Mouse (Mus musculus): ENCODE data around the gene AC170998.1. TPM values are rescaled to one million over a fixed set of nuclear protein-coding genes. Genes with fewer than 3 reads are reported as not detected.

AC170998.1 gene
- polyA plus RNA-seq, 1 experiment from 2014 or later, result 4.3 TPM

- Histone ChIP-seq H3K36me3 (0 out of 2 replicates have a peak, but pooled peaks cover 6% of the 10 kb centered on the region), H3K27ac (no peak overlapping the region), H3K4me2 (no peak overlapping the region), H3K27me3 (peaks cover 7% of the 10 kb centered on the region), H3K4me1 (replicated peaks) (peaks cover 48% of the 10 kb centered on the region), H3K9me3 (no peaks in the 10 kb centered on the region), H3K9ac (replicated peaks) (no peak overlapping the region), H3K4me3 (replicated peaks) (no peak overlapping the region)
- WGBS, result 73% methylated on average over 2 of the region's 2 CpGs
- no peak for ATAC-seq (ENCODE audit: insufficient number of reproducible peaks, insufficient read depth, low FRiP score, low TSS enrichment, low read depth)
These were observed 31.8 kb upstream of the AC170998.1 start for GRCm38 (mm10) chr17:28694078-28694477.

GRCm38 (mm10) chr17:28694832-28695231 lies 31.1 kb upstream of the AC170998.1 start:
- Histone ChIP-seq H3K27me3 (no peaks in the 10 kb centered on the region), H3K4me1 (replicated peaks) (peaks cover 42% of the 10 kb centered on the region), H3K4me2 (no peak overlapping the region), H3K9me3 (no peaks in the 10 kb centered on the region), H3K9ac (replicated peaks) (no peak overlapping the region), H3K4me3 (replicated peaks) (no peak overlapping the region), H3K27ac (no peak overlapping the region), H3K36me3 (0 out of 2 replicates have a peak, but pooled peaks cover 6% of the 10 kb centered on the region)
- no peak for ATAC-seq (ENCODE audit: insufficient number of reproducible peaks, insufficient read depth, low FRiP score, low TSS enrichment, low read depth)
- 63% methylated on average over 4 of the region's 4 CpGs for WGBS

GRCm38 (mm10) chr17:28696641-28697040 lies 29.2 kb upstream of the AC170998.1 start:
- H3K4me3 ChIP-seq (replicated peaks), result no peak overlapping the region
- WGBS, result 27% methylated on average over 2 of the region's 2 CpGs
- no peak overlapping the region for H3K4me2 ChIP-seq
- no peaks in the 10 kb centered on the region for H3K27me3 ChIP-seq
- no peaks in the 10 kb centered on the region for H3K9me3 ChIP-seq
- no peak for ATAC-seq (ENCODE audit: insufficient number of reproducible peaks, insufficient read depth, low FRiP score, low TSS enrichment, low read depth)
- H3K9ac ChIP-seq (replicated peaks), result no peak overlapping the region
- peaks cover 7% of the 10 kb centered on the region; the same call in 1 of the 2 replicates for H3K36me3 ChIP-seq
- H3K27ac ChIP-seq, result no peak overlapping the region
- H3K4me1 ChIP-seq (replicated peaks), result peaks cover 38% of the 10 kb centered on the region

GRCm38 (mm10) chr17:28697290-28698195 lies 28.3 kb upstream of the AC170998.1 start:
- Histone ChIP-seq H3K27me3 (no peaks in the 10 kb centered on the region), H3K4me2 (no peak overlapping the region), H3K4me3 (replicated peaks) (no peak overlapping the region), H3K36me3 (peaks cover 10% of the 10 kb centered on the region; the same call in 1 of the 2 replicates), H3K9me3 (no peaks in the 10 kb centered on the region), H3K27ac (no peak overlapping the region), H3K9ac (replicated peaks) (no peak overlapping the region), H3K4me1 (replicated peaks) (peaks cover 38% of the 10 kb centered on the region)
- ATAC-seq (ENCODE audit: insufficient number of reproducible peaks, insufficient read depth, low FRiP score, low TSS enrichment, low read depth), result no peak
- WGBS, result 79% methylated on average over 13 of the region's 13 CpGs

- Histone ChIP-seq H3K4me3 (replicated peaks) (no peak overlapping the region), H3K4me2 (no peak overlapping the region), H3K4me1 (replicated peaks) (peaks cover 32% of the 10 kb centered on the region), H3K36me3 (peaks cover 10% of the 10 kb centered on the region; the same call in 1 of the 2 replicates), H3K9me3 (no peaks in the 10 kb centered on the region), H3K27ac (no peak overlapping the region), H3K9ac (replicated peaks) (no peak overlapping the region), H3K27me3 (no peaks in the 10 kb centered on the region)
- no peak for ATAC-seq (ENCODE audit: insufficient number of reproducible peaks, insufficient read depth, low FRiP score, low TSS enrichment, low read depth)
- WGBS, result 58% methylated on average over 4 of the region's 4 CpGs
These were observed 27.6 kb upstream of the AC170998.1 start for GRCm38 (mm10) chr17:28698245-28698644.

- 89% methylated on average over 2 of the region's 2 CpGs for WGBS
- Histone ChIP-seq H3K4me2 (no peak overlapping the region), H3K4me1 (replicated peaks) (peaks cover 27% of the 10 kb centered on the region), H3K9ac (replicated peaks) (no peak overlapping the region), H3K4me3 (replicated peaks) (no peak overlapping the region), H3K27me3 (no peaks in the 10 kb centered on the region), H3K9me3 (no peaks in the 10 kb centered on the region), H3K36me3 (peaks cover 7% of the 10 kb centered on the region; the same call in 1 of the 2 replicates), H3K27ac (no peak overlapping the region)
- ATAC-seq (ENCODE audit: insufficient number of reproducible peaks, insufficient read depth, low FRiP score, low TSS enrichment, low read depth), result no peak
These were observed 27.2 kb upstream of the AC170998.1 start for GRCm38 (mm10) chr17:28698672-28699071.

GRCm38 (mm10) chr17:28699789-28700188 lies 26.1 kb upstream of the AC170998.1 start:
- no peak for ATAC-seq (ENCODE audit: insufficient number of reproducible peaks, insufficient read depth, low FRiP score, low TSS enrichment, low read depth)
- Histone ChIP-seq H3K4me1 (replicated peaks) (peaks cover 22% of the 10 kb centered on the region), H3K27me3 (no peaks in the 10 kb centered on the region), H3K4me3 (replicated peaks) (no peak overlapping the region), H3K9me3 (no peaks in the 10 kb centered on the region), H3K27ac (no peak overlapping the region), H3K9ac (replicated peaks) (no peak overlapping the region), H3K36me3 (peaks cover 5% of the 10 kb centered on the region; the same call in 1 of the 2 replicates), H3K4me2 (no peak overlapping the region)
- WGBS, result 86% methylated on average over 7 of the region's 7 CpGs

- Histone ChIP-seq H3K9me3 (no peaks in the 10 kb centered on the region), H3K4me3 (replicated peaks) (no peak overlapping the region), H3K27me3 (no peaks in the 10 kb centered on the region), H3K9ac (replicated peaks) (no peak overlapping the region), H3K4me2 (no peak overlapping the region), H3K4me1 (replicated peaks) (peaks cover 16% of the 10 kb centered on the region), H3K36me3 (peaks cover 5% of the 10 kb centered on the region; the same call in 1 of the 2 replicates), H3K27ac (no peak overlapping the region)
- WGBS, result 92% methylated on average over 4 of the region's 4 CpGs
- ATAC-seq (ENCODE audit: insufficient number of reproducible peaks, insufficient read depth, low FRiP score, low TSS enrichment, low read depth), result no peak
These were observed 24.7 kb upstream of the AC170998.1 start for GRCm38 (mm10) chr17:28701171-28701570.

- Histone ChIP-seq H3K27ac (no peak overlapping the region), H3K4me3 (replicated peaks) (no peak overlapping the region), H3K9me3 (no peaks in the 10 kb centered on the region), H3K4me2 (no peak overlapping the region), H3K9ac (replicated peaks) (no peak overlapping the region), H3K27me3 (no peaks in the 10 kb centered on the region), H3K36me3 (peaks cover 5% of the 10 kb centered on the region; the same call in 1 of the 2 replicates), H3K4me1 (replicated peaks) (peaks cover 14% of the 10 kb centered on the region)
- 77% methylated on average over 3 of the region's 3 CpGs for WGBS
- ATAC-seq (ENCODE audit: insufficient number of reproducible peaks, insufficient read depth, low FRiP score, low TSS enrichment, low read depth), result no peak
These were observed 24.1 kb upstream of the AC170998.1 start for GRCm38 (mm10) chr17:28701737-28702136.

- no peak overlapping the region for H3K9ac ChIP-seq (replicated peaks)
- H3K27ac ChIP-seq, result no peak overlapping the region
- peaks cover 8% of the 10 kb centered on the region for H3K4me1 ChIP-seq (replicated peaks)
- no peak for ATAC-seq (ENCODE audit: insufficient number of reproducible peaks, insufficient read depth, low FRiP score, low TSS enrichment, low read depth)
- no peaks in the 10 kb centered on the region for H3K27me3 ChIP-seq
- H3K4me2 ChIP-seq, result no peak overlapping the region
- 73% methylated on average over 2 of the region's 2 CpGs for WGBS
- H3K4me3 ChIP-seq (replicated peaks), result no peak overlapping the region
- H3K9me3 ChIP-seq, result no peaks in the 10 kb centered on the region
- peaks cover 5% of the 10 kb centered on the region; the same call in 1 of the 2 replicates for H3K36me3 ChIP-seq
These were observed 23.2 kb upstream of the AC170998.1 start for GRCm38 (mm10) chr17:28702646-28703045.

- Histone ChIP-seq H3K4me1 (replicated peaks) (peaks cover 16% of the 10 kb centered on the region), H3K4me3 (replicated peaks) (no peak overlapping the region), H3K9ac (replicated peaks) (no peak overlapping the region), H3K27ac (no peak overlapping the region), H3K9me3 (no peaks in the 10 kb centered on the region), H3K36me3 (peaks cover 3% of the 10 kb centered on the region; the same call in 1 of the 2 replicates), H3K4me2 (no peak overlapping the region), H3K27me3 (no peaks in the 10 kb centered on the region)
- WGBS, result 59% methylated on average over 1 of the region's 1 CpGs
- ATAC-seq (ENCODE audit: insufficient number of reproducible peaks, insufficient read depth, low FRiP score, low TSS enrichment, low read depth), result no peak
These were observed 19.2 kb upstream of the AC170998.1 start for GRCm38 (mm10) chr17:28706697-28707096.
